Mouse (Mus musculus) lung, embryonic 14.5 days (tissue): Measurements from ENCODE around the gene Tsen54. TPM values are rescaled to one million over a fixed set of nuclear protein-coding genes. Genes with fewer than 3 reads are reported as not detected.
A peak's percentile ranks its signal among the peaks of the same experiment; 100 is the strongest.

ENCODE experiments used
- ATAC-seq: fragments of 200-750 bp; cut with Nextera tagmentation; 2 replicates; pipeline ENCODE4 v1.8.0; 2017; ENCODE audit warnings: mild to moderate bottlenecking, moderate TSS enrichment, moderate library complexity; ENCODE audit not compliant: insufficient read depth
- DNase-seq: peaks from one replicate; pipeline ENCODE4 v3.0.0-alpha.2; 2015
- H3K27ac ChIP-seq: fragments of 300-500 bp; sonication (generic); 2 replicates; pipeline ENCODE4 v1.5.1; 2014; ENCODE audit warnings: low read depth, mild to moderate bottlenecking, moderate library complexity
- H3K27me3 ChIP-seq: fragments of 300-500 bp; sonication (generic); 2 replicates; pipeline ENCODE4 v1.6.1; 2014; ENCODE audit warnings: low read length, control low read depth; ENCODE audit not compliant: insufficient read depth
- H3K36me3 ChIP-seq: fragments of 300-500 bp; sonication (generic); 2 replicates; pipeline ENCODE4 v1.6.1; 2014; ENCODE audit warnings: control low read depth; ENCODE audit not compliant: insufficient read depth
- H3K4me1 ChIP-seq: fragments of 300-500 bp; sonication (generic); 2 replicates; pipeline ENCODE4 v1.6.1; 2014; ENCODE audit warnings: antibody characterized with exemption, control low read depth; ENCODE audit not compliant: insufficient read depth
- H3K4me2 ChIP-seq: fragments of 300-500 bp; sonication (generic); 2 replicates; pipeline ENCODE4 v1.6.1; 2014; ENCODE audit warnings: mild to moderate bottlenecking
- H3K4me3 ChIP-seq: fragments of 300-500 bp; sonication (generic); 2 replicates; pipeline ENCODE4 v1.5.1; 2014; ENCODE audit warnings: low read depth, low read length
- H3K9ac ChIP-seq: fragments of 300-500 bp; sonication (generic); 2 replicates; pipeline ENCODE4 v1.6.1; 2014
- H3K9me3 ChIP-seq: fragments of 300-500 bp; sonication (generic); 2 replicates; pipeline ENCODE4 v1.6.1; 2016; ENCODE audit warnings: low read depth, low read length, control low read depth
- CTCF ChIP-seq: IDR thresholded peaks from 2 replicates; pipeline ENCODE4 v1.5.1; 2016; ENCODE audit warnings: antibody characterized with exemption, low read depth
- WGBS: fragments of 180-500 bp; shearing (Covaris S2); extraction: QIAGEN DNeasy Blood & Tissue Kit; methylation state at CpG from one replicate; pipeline ENCODE4 v1.1.7; 2014; 5-methylcytosine and 5-hydroxymethylcytosine counted together
- polyA plus RNA-seq: library from polyadenylated mRNA; unstranded; fragments of >200 nt; fragmentation: Nextera tagmentation; extraction: Ambion mirVana; gene quantifications from 2 replicates; pipeline ENCODE4 v1.2.1, GENCODE M21; 2014

Gene Tsen54
- polyA plus RNA-seq, 1 experiment from 2014 or later: 35.0 TPM

GRCm38 (mm10) chr11:115774653-115775052 is 39.9 kb upstream of the Tsen54 start:
- H3K9ac ChIP-seq: no peak overlapping the region
- H3K4me1 ChIP-seq: peaks cover 12% of the 10 kb centered on the region
- 51% methylated on average over 4 of the region's 4 CpGs for WGBS

GRCm38 (mm10) chr11:115775821-115776665 is 38.5 kb upstream of the Tsen54 start:
- no peaks in the 10 kb centered on the region for H3K27me3 ChIP-seq
- 61% methylated on average over 18 of the region's 18 CpGs for WGBS
- H3K4me3 ChIP-seq: no peak overlapping the region
- no peak overlapping the region for H3K27ac ChIP-seq
- no peak overlapping the region for H3K9ac ChIP-seq
- no peak for TF ChIP-seq CTCF
- no peak for ATAC-seq
- peaks cover 20% of the 10 kb centered on the region for H3K4me1 ChIP-seq
- no peak for DNase-seq
- H3K4me2 ChIP-seq: no peak overlapping the region
- no peaks in the 10 kb centered on the region for H3K9me3 ChIP-seq
- no peaks in the 10 kb centered on the region for H3K36me3 ChIP-seq

More at GRCm38 (mm10) chr11:115774653-115775052, 39.9 kb upstream of the Tsen54 start:
- no peak for DNase-seq
- Histone ChIP-seq H3K36me3 (no peaks in the 10 kb centered on the region), H3K27me3 (no peaks in the 10 kb centered on the region), H3K27ac (no peak overlapping the region), H3K4me3 (no peak overlapping the region), H3K4me2 (no peak overlapping the region), H3K9me3 (no peaks in the 10 kb centered on the region)
- TF ChIP-seq CTCF: no peak
- ATAC-seq: no peak

- Histone ChIP-seq H3K36me3 (0 out of 2 replicates have a peak, but pooled peaks cover 4% of the 10 kb centered on the region), H3K27ac (no peak overlapping the region; the same call in 1 of the 2 replicates), H3K4me2 (no peak overlapping the region), H3K9me3 (no peaks in the 10 kb centered on the region), H3K4me3 (no peak overlapping the region), H3K9ac (no peak overlapping the region), H3K27me3 (no peaks in the 10 kb centered on the region), H3K4me1 (peaks cover 20% of the 10 kb centered on the region)
- 71% methylated on average over 9 of the region's 9 CpGs for WGBS
- no peak for TF ChIP-seq CTCF
- ATAC-seq: no peak
- DNase-seq: no peak
Measured at GRCm38 (mm10) chr11:115776954-115777353, 37.6 kb upstream of the Tsen54 start.

DNA sequence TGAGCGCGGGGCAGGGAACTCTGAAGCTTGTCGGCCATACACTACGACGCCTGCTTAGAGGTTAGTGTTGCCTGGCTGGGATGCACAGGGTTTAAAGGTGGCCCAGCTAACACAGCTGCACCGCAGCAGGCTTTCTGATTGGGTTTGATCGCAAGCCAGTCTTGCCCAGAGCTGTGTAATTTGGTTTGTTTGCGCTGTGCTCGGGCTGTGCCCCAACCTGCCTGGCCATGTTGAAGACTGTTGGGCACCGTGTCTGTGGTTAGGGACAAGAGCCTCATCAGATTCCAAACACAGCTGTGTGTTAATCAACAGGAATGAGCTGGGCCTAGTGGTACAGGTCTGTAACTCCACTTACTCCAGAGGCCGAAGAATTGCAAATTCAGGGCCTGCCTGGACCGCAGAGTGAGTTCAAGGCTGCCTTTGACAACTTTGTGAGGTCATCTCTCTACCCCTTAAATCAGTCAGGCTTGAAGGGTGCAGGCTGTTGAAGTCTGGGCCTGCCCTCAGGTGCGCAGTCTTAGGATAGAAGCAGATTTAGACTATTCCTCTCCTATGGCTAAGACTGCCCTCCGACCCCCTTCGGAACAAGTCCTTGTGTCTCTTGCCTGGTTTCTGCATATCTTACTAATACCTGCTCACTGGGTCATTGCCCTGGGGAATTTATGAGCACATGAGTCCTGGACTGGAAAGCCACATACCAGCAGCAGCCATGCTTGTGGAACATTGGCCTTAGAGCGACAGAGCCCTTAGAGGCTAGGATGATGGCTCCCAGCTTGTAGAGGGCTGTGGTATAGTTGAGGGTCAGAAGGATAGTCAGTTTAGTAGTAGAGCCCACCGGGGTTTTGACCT is 36.8 kb upstream of the Tsen54 start:
- H3K4me1 ChIP-seq: peaks cover 20% of the 10 kb centered on the region
- H3K36me3 ChIP-seq: 0 out of 2 replicates have a peak, but pooled peaks cover 4% of the 10 kb centered on the region
- no peak overlapping the region for H3K4me2 ChIP-seq
- H3K4me3 ChIP-seq: no peak overlapping the region
- H3K27me3 ChIP-seq: no peaks in the 10 kb centered on the region
- ATAC-seq (no peak), DNase-seq (no peak)
- H3K27ac ChIP-seq: no peak overlapping the region; the same call in 1 of the 2 replicates
- H3K9me3 ChIP-seq: no peaks in the 10 kb centered on the region
- 79% methylated on average over 17 of the region's 17 CpGs for WGBS
- no peak overlapping the region for H3K9ac ChIP-seq
- TF ChIP-seq CTCF: no peak

- Histone ChIP-seq H3K27ac (peak overlapping the region; percentile 67), H3K4me1 (peaks cover 20% of the 10 kb centered on the region), H3K4me3 (0 out of 2 replicates have a peak overlapping the region, but pooled peaks have one; percentile 13), H3K27me3 (no peaks in the 10 kb centered on the region), H3K9me3 (no peaks in the 10 kb centered on the region), H3K4me2 (peak overlapping the region; percentile 10), H3K36me3 (0 out of 2 replicates have a peak, but pooled peaks cover 4% of the 10 kb centered on the region), H3K9ac (peak overlapping the region; percentile 19)
- no peak for TF ChIP-seq CTCF
- ATAC-seq (peak; percentile 94), DNase-seq (peak; percentile 87)
- 9% methylated on average over 8 of the region's 9 CpGs for WGBS
Measured at GRCm38 (mm10) chr11:115779038-115779571, 35.4 kb upstream of the Tsen54 start.

DNA sequence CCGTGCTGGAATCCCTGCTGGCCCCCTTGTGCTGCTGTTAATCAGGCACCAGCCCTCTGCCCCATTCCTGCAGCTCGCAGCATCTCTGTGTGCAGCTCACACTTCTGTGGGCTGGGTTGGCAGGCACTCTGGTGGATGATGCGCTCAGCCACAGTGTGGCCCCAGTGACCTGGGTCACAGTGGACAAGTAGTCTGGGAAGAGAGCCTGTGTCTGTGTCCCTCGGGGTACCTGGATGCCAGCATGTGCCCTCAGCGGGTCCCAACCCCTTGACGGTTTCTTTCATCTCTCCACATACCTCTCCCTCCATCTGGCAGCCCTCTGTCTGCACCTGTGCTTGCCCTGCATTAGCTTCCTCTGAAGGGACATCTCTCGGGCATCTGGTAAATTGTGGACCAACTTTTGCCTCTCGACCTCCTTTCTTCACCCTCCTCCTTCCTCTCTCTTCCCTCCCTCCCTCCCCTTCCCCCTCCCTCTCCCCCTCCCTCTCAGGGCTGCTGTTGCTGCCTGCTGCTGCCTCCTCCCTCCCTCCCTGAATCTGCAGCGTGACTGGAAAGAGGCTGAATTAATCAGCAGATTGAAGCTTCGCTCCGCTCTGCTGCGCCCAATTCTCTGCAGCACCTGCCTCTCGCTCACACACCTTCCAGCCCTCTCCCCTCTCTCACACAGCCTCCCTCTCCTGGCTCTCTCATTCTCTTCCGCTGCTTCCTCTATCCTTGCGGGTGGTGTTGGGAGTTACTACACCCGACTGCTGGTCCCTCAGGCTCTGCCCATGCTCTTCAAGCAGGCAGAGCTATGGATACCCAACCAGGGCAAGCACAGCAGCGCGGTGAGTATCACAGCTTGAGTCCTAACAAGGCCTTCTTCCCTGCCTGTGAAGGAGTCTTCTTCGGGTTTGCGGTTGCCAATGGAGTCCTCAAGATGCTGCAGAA is 34.1 kb upstream of the Tsen54 start:
- no peak overlapping the region for H3K9ac ChIP-seq
- ATAC-seq (no peak), DNase-seq (no peak)
- no peak for TF ChIP-seq CTCF
- H3K9me3 ChIP-seq: no peaks in the 10 kb centered on the region
- peaks cover 20% of the 10 kb centered on the region for H3K4me1 ChIP-seq
- no peaks in the 10 kb centered on the region for H3K27me3 ChIP-seq
- WGBS: 31% methylated on average over 20 of the region's 20 CpGs
- no peak overlapping the region for H3K4me2 ChIP-seq
- H3K4me3 ChIP-seq: no peak overlapping the region
- H3K27ac ChIP-seq: peak overlapping the region; percentile 67; the same call in 1 of the 2 replicates
- H3K36me3 ChIP-seq: peaks cover 4% of the 10 kb centered on the region; the same call in 1 of the 2 replicates
